Mouse (Mus musculus): ENCODE results near the gene Sox6.

DNA sequence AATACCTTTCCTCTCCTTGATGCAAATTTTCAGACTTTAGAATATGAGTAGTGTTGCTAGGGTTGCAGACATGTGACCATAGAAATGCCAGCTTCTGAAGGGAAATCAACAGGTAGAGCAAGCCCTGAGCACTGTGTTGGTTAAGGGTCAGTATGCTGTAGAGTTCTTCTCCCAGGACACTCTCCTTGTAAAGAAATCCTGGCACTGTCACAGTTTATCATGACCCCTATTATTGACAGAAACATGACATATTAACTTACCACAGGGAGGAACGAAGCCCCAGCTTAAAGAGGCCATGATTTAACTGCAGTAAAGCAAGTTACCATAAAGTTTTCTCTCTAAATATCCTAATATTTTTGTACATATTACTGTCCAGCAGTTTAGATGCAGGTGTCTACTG lies 462.2 kb downstream of the Sox6 start:
- TF ChIP-seq EP300 (IDR thresholded peaks at IDR 0.05; ENCODE audit: insufficient read depth, low read depth, low read length), result no peak
- no peak for TF ChIP-seq CTCF (IDR thresholded peaks at IDR 0.05)
